Mouse (Mus musculus): ENCODE results near the gene Limch1.

DNA sequence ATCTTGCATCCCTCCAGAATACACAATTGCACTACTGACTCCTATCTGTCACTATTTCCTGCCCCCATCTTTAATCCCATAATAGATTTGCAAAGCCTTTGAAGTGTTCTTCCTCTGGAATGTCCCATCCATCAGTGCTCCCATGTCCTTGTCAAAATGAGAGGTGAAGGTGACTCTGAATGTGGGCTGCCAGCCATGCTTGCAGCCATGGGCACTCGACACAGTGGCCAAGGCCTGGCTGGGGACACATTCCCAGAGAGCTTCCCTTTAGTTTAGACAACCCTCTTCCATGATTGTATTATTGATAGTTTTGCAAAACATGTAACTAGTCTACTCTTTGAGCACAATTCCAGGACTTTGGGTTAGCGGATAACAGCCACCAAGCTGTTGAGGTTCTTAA, 96.3 kb downstream of the Limch1 start:
- TF ChIP-seq CTCF (IDR thresholded peaks at IDR 0.05; ENCODE audit: low read depth), result no peak
- TF ChIP-seq EP300 (optimal IDR thresholded peaks at IDR 0.05), result no peak

Data from stomach, postnatal 0 days (tissue).